Mouse (Mus musculus) erythroblast, embryonic 14.5 days (primary cell): Measurements from ENCODE around the gene Mmp11.

Source experiments
- GATA1 ChIP-seq: IDR thresholded peaks from 2 replicates; pipeline ENCODE4 v1.6.1; 2012; ENCODE audit warnings: low read length, inconsistent platforms, mixed read lengths
- TAL1 ChIP-seq: IDR thresholded peaks from 3 replicates; pipeline ENCODE4 v1.6.1; 2012; ENCODE audit warnings: low read length, inconsistent platforms, mixed read lengths

GRCm38 (mm10) chr10:75926396-75926795, 9.9 kb downstream of the Mmp11 start:
- TF ChIP-seq GATA1 (no peak), TAL1 (no peak)
